Mouse (Mus musculus) adrenal gland, adult 18-20 months (tissue): Measurements from ENCODE around the gene Gpr107. TPM values are rescaled to one million over a fixed set of nuclear protein-coding genes. Genes with fewer than 3 reads are reported as not detected.

Experiments
- DNase-seq, 2 experiments: peaks; one replicate each; pipeline ENCODE4 v3.0.0; 2021 to 2022; ENCODE audit warnings: low spot score in 2 of 2
- long read RNA-seq, 2 experiments: library from polyadenylated mRNA; stranded (forward); transcript quantifications; one replicate each; pipeline ENCODE4 v2.0.0; 2021
- total RNA-seq, 2 experiments: library from RNA; stranded (reverse); gene quantifications; 1 replicate in 1 of 2; 2 replicates in 1 of 2; pipeline ENCODE4 v1.2.3; 2021

Gene Gpr107
- total RNA-seq: 10 to 100 TPM; 52.7 to 60.2 TPM
- long read RNA-seq, experiment 1, full-length matches to known transcripts: 41 of 50 reads
- long read RNA-seq, experiment 1, partial matches to known transcripts: 3 of 50 reads
- long read RNA-seq, experiment 1, other reads (novel, unspliced or antisense): 6 of 50 reads
- long read RNA-seq, experiment 2, full-length matches to known transcripts: 43 of 70 reads
- long read RNA-seq, experiment 2, partial matches to known transcripts: 12 of 70 reads
- long read RNA-seq, experiment 2, other reads (novel, unspliced or antisense): 15 of 70 reads

GRCm38 (mm10) chr2:31151892-31152812 is at the start of gene Gpr107:
Gene Gpr107 (plus strand): TSS chr2:31152316.
- DNase-seq: peak; percentile 79

- DNase-seq: no peak
These were observed 48.8 kb upstream of the Gpr107 start for GRCm38 (mm10) chr2:31103321-31103720.

GRCm38 (mm10) chr2:31105279-31105678 is 46.8 kb upstream of the Gpr107 start:
- no peak for DNase-seq

GRCm38 (mm10) chr2:31106004-31106403 is 46.1 kb upstream of the Gpr107 start:
- no peak for DNase-seq

- DNase-seq: no peak
These were observed 45.3 kb upstream of the Gpr107 start for GRCm38 (mm10) chr2:31106621-31107320.

- no peak for DNase-seq
These were observed 43.9 kb upstream of the Gpr107 start for GRCm38 (mm10) chr2:31108186-31108585.

- DNase-seq: no peak
These were observed 42.1 kb upstream of the Gpr107 start for GRCm38 (mm10) chr2:31109960-31110548.

GRCm38 (mm10) chr2:31111685-31112084 is 40.4 kb upstream of the Gpr107 start:
- no peak for DNase-seq

GRCm38 (mm10) chr2:31114205-31114604 is 37.9 kb upstream of the Gpr107 start:
- DNase-seq: no peak

GRCm38 (mm10) chr2:31115091-31115942 is 36.8 kb upstream of the Gpr107 start:
- no peak for DNase-seq

- DNase-seq: no peak
These were observed 36.0 kb upstream of the Gpr107 start for GRCm38 (mm10) chr2:31115943-31116731.

- no peak for DNase-seq
These were observed 33.9 kb upstream of the Gpr107 start for GRCm38 (mm10) chr2:31118211-31118610.

GRCm38 (mm10) chr2:31118639-31119380 is 33.3 kb upstream of the Gpr107 start:
- no peak for DNase-seq

- DNase-seq: no peak
These were observed 32.3 kb upstream of the Gpr107 start for GRCm38 (mm10) chr2:31119795-31120194.

- DNase-seq: no peak
These were observed 30.9 kb upstream of the Gpr107 start for GRCm38 (mm10) chr2:31121131-31121693.

GRCm38 (mm10) chr2:31122806-31123205 is 29.3 kb upstream of the Gpr107 start:
- no peak for DNase-seq

GRCm38 (mm10) chr2:31123493-31123892 is 28.6 kb upstream of the Gpr107 start:
- DNase-seq: no peak

GRCm38 (mm10) chr2:31124694-31125093 is 27.4 kb upstream of the Gpr107 start:
- no peak for DNase-seq
